Mouse (Mus musculus): ENCODE measurements at regions not wholly inside any gene's neighbourhood (a gene's known extent, or its start where the extent isn't known, plus 50 kb on each side); places are given as distances from the start of the nearest gene placed in this dataset.

- H3K27me3 ChIP-seq (replicated peaks), result no peaks in the 10 kb centered on the region
- H3K36me3 ChIP-seq (replicated peaks in 1 of 2; ENCODE audit: control insufficient read depth in 1 of 2, insufficient read depth in 1 of 2, low read length in 1 of 2), result no peaks in the 10 kb centered on the region
- in situ Hi-C loops (cut with MboI; ENCODE audit: low pct_ligation_motif_present, low pct_unique_long_range_greater_than_20kb, low sequenced_read_pairs) (no loop called here), dilution Hi-C loops (cut with MboI; ENCODE audit: extremely low pct_ligation_motif_present, extremely low pct_unique_long_range_greater_than_20kb, low sequenced_read_pairs) (no loop called here)
- H3K4me1 ChIP-seq (ENCODE audit: control insufficient read depth in 1 of 2, insufficient read depth in 2 of 2), result no peaks in the 10 kb centered on the region
- peaks cover 60% of the 10 kb centered on the region for H3K9me3 ChIP-seq (replicated peaks; ENCODE audit: low read length)
- no peak for DNase-seq (ENCODE audit: extremely low read depth)
- H3K27ac ChIP-seq (ENCODE audit: insufficient read depth, low read depth), result no peak overlapping the region
- H3K4me3 ChIP-seq (replicated peaks in 1 of 3; ENCODE audit: low read depth in 2 of 3, low read length in 2 of 3, poor library complexity in 1 of 3), result no peak overlapping the region
- TF ChIP-seq MXI1 (IDR thresholded peaks at IDR 0.05; ENCODE audit: low read depth, low read length) (no peak), CHD2 (IDR thresholded peaks at IDR 0.05; ENCODE audit: low read length) (no peak)
- no peak overlapping the region for H3K4me2 ChIP-seq (ENCODE audit: insufficient read depth, low read depth, poor library complexity, severe bottlenecking)
- H3K79me2 ChIP-seq (replicated peaks; ENCODE audit: control insufficient read depth, extremely low read depth, insufficient read depth, poor library complexity, severe bottlenecking), result no peaks in the 10 kb centered on the region
- H3K9ac ChIP-seq (ENCODE audit: insufficient read depth, low read depth), result no peak overlapping the region
These were observed 161.0 kb upstream of the Samsn1 start for GRCm38 (mm10) chr16:76183105-76183504.

DNA sequence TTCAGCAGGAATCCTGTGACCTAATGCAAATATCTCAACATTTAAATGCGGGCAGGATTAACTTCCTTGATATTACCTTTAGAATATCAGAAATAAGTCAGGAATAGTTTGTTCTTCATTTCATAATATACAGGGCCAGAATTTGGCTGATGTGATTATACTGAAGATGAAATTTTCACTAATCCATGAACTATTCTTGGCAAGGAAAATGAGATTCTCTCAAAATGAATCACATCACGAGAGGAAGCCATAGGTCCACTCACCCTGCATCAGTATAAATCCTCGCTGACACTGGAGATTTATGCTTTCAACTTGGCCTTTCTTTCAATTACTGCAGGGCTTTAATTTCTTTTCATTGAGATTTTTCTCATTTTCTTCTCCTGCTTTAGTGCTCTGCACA, 159.5 kb upstream of the Samsn1 start:
- dilution Hi-C loops (cut with MboI; ENCODE audit: extremely low pct_ligation_motif_present, extremely low pct_unique_long_range_greater_than_20kb, low sequenced_read_pairs), result no loop called here
- Histone ChIP-seq H3K4me2 (ENCODE audit: insufficient read depth, low read depth, poor library complexity, severe bottlenecking) (no peak overlapping the region), H3K4me3 (replicated peaks in 1 of 3; ENCODE audit: low read depth in 2 of 3, low read length in 2 of 3, poor library complexity in 1 of 3) (no peak overlapping the region), H3K79me2 (replicated peaks; ENCODE audit: control insufficient read depth, extremely low read depth, insufficient read depth, poor library complexity, severe bottlenecking) (no peaks in the 10 kb centered on the region), H3K9me3 (replicated peaks; ENCODE audit: low read length) (peaks cover 66% of the 10 kb centered on the region), H3K27me3 (replicated peaks) (no peaks in the 10 kb centered on the region), H3K27ac (ENCODE audit: insufficient read depth, low read depth) (no peak overlapping the region), H3K4me1 (ENCODE audit: control insufficient read depth in 1 of 2, insufficient read depth in 2 of 2) (no peaks in the 10 kb centered on the region), H3K9ac (ENCODE audit: insufficient read depth, low read depth) (no peak overlapping the region), H3K36me3 (replicated peaks in 1 of 2; ENCODE audit: control insufficient read depth in 1 of 2, insufficient read depth in 1 of 2, low read length in 1 of 2) (no peaks in the 10 kb centered on the region)
- in situ Hi-C loops (cut with MboI; ENCODE audit: low pct_ligation_motif_present, low pct_unique_long_range_greater_than_20kb, low sequenced_read_pairs), result no loop called here
- no peak for DNase-seq (ENCODE audit: extremely low read depth)
- TF ChIP-seq POLR2AphosphoS2 (IDR thresholded peaks at IDR 0.05; ENCODE audit: low read depth, low read length) (no peak), MAZ (IDR thresholded peaks at IDR 0.05; ENCODE audit: low read depth, low read length) (no peak), MAX (IDR thresholded peaks at IDR 0.05; ENCODE audit: low read length) (no peak)

DNA sequence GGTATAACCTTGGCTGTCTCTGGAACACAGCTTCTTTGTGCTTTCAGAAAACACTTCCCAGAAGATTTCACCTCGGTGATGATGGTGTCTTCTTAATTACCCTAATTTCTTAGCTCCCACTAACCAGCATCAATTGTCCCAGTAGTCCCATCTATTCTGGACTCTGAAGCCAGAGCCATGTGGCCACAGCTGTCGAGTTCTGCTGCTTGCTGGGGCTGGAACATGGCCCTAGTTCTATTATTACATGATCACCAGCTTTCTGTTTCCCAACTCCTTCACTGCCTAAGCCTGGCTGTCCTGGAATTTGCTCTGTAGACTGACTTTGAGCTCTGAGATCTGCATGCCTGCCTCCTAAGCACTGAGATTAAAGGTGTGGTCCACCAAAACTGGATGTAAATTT, 145.6 kb upstream of the Samsn1 start:
- H3K27ac ChIP-seq (ENCODE audit: insufficient read depth, low read depth), result no peak overlapping the region
- no peaks in the 10 kb centered on the region for H3K4me1 ChIP-seq (ENCODE audit: control insufficient read depth in 1 of 2, insufficient read depth in 2 of 2)
- H3K36me3 ChIP-seq (replicated peaks in 1 of 2; ENCODE audit: control insufficient read depth in 1 of 2, insufficient read depth in 1 of 2, low read length in 1 of 2), result no peaks in the 10 kb centered on the region
- dilution Hi-C loops (cut with MboI; ENCODE audit: extremely low pct_ligation_motif_present, extremely low pct_unique_long_range_greater_than_20kb, low sequenced_read_pairs), result no loop called here
- peaks cover 50% of the 10 kb centered on the region for H3K9me3 ChIP-seq (replicated peaks; ENCODE audit: low read length)
- H3K4me2 ChIP-seq (ENCODE audit: insufficient read depth, low read depth, poor library complexity, severe bottlenecking), result no peak overlapping the region
- no peak for DNase-seq (ENCODE audit: extremely low read depth)
- H3K4me3 ChIP-seq (replicated peaks in 1 of 3; ENCODE audit: low read depth in 2 of 3, low read length in 2 of 3, poor library complexity in 1 of 3), result no peak overlapping the region
- no peak overlapping the region for H3K9ac ChIP-seq (ENCODE audit: insufficient read depth, low read depth)
- TF ChIP-seq CHD2 (IDR thresholded peaks at IDR 0.05; ENCODE audit: low read length) (no peak), MXI1 (IDR thresholded peaks at IDR 0.05; ENCODE audit: low read depth, low read length) (no peak), UBTF (IDR thresholded peaks at IDR 0.05; ENCODE audit: low read depth, low read length) (no peak), ZMIZ1 (IDR thresholded peaks at IDR 0.05; ENCODE audit: low read depth, low read length) (no peak), MYC (IDR thresholded peaks at IDR 0.05; ENCODE audit: low read depth, low read length) (no peak), USF2 (conservative IDR thresholded peaks at IDR 0.05; ENCODE audit: low read depth, low read length) (no peak), HCFC1 (IDR thresholded peaks at IDR 0.05; ENCODE audit: low read depth, low read length) (no peak), ZKSCAN1 (IDR thresholded peaks at IDR 0.05; ENCODE audit: borderline replicate concordance, low read depth, low read length) (no peak), POLR2A (IDR thresholded peaks at IDR 0.05; ENCODE audit: low read depth, low read length) (no peak), BHLHE40 (IDR thresholded peaks at IDR 0.05; ENCODE audit: low read depth, low read length) (no peak), RCOR1 (conservative IDR thresholded peaks at IDR 0.05; ENCODE audit: low read depth, low read length) (no peak), MAX (IDR thresholded peaks at IDR 0.05; ENCODE audit: low read length) (no peak), NRF1 (IDR thresholded peaks at IDR 0.05; ENCODE audit: low read depth, low read length) (no peak)
- in situ Hi-C loops (cut with MboI; ENCODE audit: low pct_ligation_motif_present, low pct_unique_long_range_greater_than_20kb, low sequenced_read_pairs), result no loop called here
- H3K79me2 ChIP-seq (replicated peaks; ENCODE audit: control insufficient read depth, extremely low read depth, insufficient read depth, poor library complexity, severe bottlenecking), result no peaks in the 10 kb centered on the region
- H3K27me3 ChIP-seq (replicated peaks), result no peaks in the 10 kb centered on the region
